Mouse (Mus musculus): Measurements from ENCODE around the gene 1700017B05Rik.

DNA sequence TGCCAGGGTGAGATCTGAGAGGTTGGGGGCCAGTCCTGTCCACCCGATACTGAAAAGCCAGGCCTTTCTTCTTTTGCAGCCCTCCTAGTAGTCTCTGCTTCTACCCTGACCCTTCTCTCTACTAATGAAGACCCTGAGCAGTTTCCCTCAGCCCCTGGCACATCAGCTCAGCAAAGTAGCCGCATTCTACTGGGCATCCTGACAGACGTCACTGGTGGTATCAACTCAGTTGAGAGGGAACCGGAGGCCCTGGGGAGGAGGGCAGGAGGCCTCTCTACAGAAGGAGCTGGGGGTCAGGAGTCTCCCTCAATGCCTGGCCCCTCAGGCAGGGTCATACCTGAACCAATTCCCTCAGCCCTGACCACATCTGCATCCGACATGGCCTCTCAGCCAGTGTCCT lies 21.3 kb downstream of the 1700017B05Rik start:
- TF ChIP-seq GATA1 (IDR thresholded peaks at IDR 0.05; ENCODE audit: borderline replicate concordance, low read length): no peak
- TF ChIP-seq CTCF (IDR thresholded peaks at IDR 0.05; ENCODE audit: low read depth, low read length): no peak
- TF ChIP-seq POLR2AphosphoS5 (IDR thresholded peaks at IDR 0.05; ENCODE audit: insufficient replicate concordance, low read depth, low read length): no peak
- no peak for TF ChIP-seq GATA2 (IDR thresholded peaks at IDR 0.05; ENCODE audit: borderline replicate concordance, low read depth, low read length)
- no peak for TF ChIP-seq TAL1 (conservative IDR thresholded peaks at IDR 0.05; ENCODE audit: low read depth, low read length)
